Mouse (Mus musculus): Measurements from ENCODE around the gene Fam117b.

DNA sequence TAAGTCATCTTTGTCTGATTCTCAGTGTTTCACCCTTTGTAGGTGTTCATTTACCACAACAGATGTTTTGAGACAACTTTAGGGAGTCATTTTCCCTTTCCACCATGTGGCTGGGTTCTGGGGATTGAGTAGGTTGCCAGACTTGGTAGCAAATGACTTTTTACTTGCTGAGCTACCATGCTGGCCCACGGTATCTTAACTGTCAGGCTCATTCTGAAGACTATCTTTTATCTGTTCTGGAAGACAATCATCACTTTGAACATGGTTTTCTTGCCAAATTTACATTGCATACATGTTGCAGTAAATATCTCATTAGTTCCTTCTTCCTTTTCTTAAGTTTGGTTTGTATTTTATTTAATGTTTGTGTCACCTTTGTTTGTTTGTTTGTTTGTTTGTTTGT is 33.2 kb downstream of the Fam117b start:
- TF ChIP-seq CTCF (IDR thresholded peaks at IDR 0.05; ENCODE audit: extremely low read depth, insufficient read depth, insufficient read length, insufficient replicate concordance) = no peak
- TF ChIP-seq POLR2A (IDR thresholded peaks at IDR 0.05; ENCODE audit: low read depth, low read length) = no peak

All from spleen, adult 2 months (tissue).